Mouse (Mus musculus) monocyte, adult 2 months (primary cell): Measurements from ENCODE around the gene Txk.
A peak's percentile ranks its signal among the peaks of the same experiment; 100 is the strongest.

Source experiments
- DNase-seq, 2 experiments: peaks; one replicate each; pipeline ENCODE4 v3.0.0; 2022; ENCODE audit warnings: low spot score in 2 of 2, low read depth in 1 of 2

Txk gene

DNA sequence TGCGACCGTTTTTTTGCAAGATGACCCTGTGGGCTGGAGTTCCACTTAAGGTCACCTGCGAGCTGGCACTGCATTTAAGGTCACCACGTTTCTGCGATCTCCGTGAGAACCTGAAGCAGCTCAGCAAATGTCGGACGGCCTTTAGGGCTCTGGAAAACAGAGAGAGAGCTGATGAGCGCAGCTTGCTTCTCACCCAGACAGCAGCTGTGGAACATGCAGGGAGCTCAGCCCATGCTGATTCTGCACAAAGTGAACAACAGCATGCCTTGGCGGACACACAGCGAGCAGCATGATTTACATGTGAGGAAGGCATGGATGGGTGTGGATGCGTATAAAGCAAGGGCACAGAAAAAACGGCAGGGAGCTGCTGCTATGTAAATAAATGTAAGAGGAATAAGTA is 56.1 kb downstream of the Txk start:
- no peak for DNase-seq

DNA sequence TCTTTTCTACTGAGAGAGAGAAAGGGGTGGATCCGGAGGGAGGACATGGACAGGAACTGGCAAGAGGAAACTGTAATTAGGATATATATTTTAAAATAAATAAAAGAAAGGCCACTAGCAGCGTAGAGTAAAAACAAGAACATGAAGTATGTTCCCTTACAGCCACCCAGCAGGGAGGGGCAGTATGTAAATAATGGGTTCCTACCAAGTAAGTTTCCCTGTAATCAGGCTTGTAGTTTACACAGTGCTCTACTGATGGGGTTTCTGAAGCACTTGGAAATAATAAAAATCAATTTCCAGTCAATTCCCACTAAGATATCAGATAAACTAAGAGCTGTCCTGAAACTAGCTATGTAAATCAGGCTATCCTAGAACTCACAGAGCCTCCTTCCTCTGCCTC is 57.9 kb downstream of the Txk start:
- no peak for DNase-seq

DNA sequence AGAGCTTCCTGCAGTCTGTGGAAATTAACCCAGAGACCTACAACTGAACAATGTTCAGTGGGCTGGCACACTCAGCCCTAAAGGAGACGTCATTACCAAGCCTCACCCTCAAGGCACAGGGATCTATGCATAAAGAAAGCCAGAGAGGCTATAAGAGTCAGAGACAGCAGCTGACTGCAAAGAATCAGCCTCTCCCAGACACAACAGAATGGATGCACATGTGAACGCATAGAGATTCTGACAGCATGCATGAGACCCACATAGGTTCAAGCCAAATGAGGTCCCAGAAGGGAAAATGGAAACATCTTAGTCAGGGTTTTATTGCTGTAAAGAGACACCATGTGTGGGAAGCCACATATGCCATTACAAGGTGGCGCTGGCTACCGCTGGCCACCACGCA is 62.1 kb downstream of the Txk start:
- DNase-seq, result no peak

DNA sequence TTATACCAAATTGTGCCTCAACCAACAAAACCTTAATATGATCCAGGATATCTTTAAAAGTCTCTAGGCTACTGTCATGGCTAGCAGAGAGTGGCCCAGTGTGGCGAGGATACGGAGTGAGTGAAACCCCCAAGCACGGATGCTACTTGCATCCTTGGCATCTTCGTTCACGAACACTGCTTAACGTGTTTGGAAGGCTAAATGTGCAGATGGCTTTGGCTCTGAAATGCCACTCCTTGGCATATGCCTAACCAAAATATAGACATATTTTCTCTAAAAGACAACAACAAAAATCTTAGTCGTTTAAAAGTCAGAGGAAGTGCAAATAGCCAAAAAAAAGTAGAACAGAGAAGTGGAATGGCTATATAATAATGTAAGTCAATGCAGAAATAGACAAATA is 63.0 kb downstream of the Txk start:
- no peak for DNase-seq

DNA sequence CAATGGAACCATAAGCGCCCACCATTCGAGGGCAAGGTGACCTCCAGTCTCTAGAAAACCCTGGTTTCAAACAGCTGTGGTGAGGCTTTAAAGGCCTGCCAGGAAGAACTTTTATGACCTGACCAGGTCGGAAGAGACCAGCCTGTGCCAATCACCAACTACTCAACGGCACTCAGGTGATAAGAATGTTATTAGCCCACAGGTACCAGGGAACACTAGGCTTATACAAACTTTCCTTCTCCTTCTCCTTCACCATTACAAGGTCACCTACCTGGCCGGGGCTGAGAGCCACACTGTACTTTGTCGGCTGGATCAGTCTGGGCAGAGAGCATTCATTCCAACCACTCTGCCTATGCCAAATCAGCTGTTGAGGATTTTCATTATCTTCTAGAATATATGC is 71.1 kb downstream of the Txk start:
- DNase-seq, result no peak

DNA sequence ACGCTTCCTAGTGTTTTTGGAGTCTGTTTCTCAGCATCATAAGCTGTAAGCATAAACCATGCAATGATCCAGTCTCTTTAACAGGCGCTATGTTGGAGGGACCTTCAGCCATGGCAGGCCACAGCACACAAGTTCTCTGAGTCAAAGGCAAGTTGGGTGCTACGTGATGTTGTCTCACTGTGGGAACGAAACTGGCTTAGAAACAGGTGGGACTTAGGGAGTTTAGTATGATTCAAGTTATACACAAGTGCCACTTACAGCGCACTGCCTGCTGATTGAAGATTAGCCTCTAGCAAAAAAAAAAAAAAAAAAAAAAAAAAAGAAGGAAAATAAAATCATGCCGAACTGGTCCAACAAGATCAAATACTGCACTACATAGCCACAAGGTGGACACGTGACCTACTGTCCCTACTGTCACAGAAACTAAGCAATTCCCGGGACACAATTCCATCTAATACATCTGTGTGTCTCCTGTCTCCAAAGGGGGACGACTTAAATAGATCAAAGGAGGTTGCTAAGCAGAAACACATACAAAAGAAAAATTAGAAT is 77.5 kb downstream of the Txk start:
- DNase-seq, result no peak

DNA sequence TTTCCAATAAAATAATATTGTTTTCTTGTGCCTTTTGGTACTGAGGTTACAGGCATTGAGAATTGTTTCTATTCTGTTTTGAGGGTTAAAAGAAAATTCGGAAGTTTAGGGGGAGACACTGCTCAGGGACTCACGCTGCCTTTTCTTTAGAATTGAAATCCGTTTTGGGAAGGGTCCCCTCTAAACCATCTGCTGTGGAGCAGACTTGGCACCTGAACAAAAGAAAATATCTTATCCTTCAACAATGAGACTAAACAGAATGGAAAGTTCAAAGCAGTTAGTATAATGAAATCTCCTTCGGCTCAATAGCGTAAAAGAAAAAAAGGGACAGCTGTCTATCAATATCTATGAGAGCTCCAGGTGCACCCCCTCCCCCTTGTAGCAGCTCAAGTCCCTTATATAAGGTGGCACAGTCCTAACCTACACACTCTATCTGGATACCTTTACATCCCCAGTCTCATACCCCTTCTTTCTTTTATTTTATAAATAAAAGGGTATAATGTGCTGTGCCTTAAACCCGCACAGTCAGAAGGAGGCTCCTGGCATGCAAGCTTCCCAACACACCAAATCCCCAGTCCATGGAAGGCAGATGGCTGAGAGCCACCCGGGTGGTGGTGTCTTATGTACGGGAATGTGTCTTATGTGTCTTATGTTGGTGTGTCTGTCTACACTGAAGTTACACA is 81.4 kb downstream of the Txk start:
- no peak for DNase-seq

DNA sequence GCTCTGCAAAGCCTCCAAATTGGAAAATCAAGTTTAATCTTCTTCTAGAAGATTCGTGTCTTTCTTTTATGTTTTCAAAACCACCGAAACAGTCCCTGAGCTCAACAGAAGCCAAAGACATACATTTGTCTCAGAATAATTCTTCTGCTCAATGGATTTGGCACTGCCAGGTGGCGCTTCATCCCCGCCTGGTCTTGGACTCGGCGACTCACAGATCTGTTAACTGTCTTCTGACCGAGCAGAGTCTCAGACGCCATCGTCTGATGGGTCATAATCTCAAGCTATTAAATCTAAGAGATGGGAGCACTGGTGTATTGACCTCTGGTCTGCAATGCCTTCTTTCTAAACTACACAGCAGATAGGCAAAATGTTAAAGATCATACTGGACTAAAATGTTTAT is 84.2 kb downstream of the Txk start:
- no peak for DNase-seq

DNA sequence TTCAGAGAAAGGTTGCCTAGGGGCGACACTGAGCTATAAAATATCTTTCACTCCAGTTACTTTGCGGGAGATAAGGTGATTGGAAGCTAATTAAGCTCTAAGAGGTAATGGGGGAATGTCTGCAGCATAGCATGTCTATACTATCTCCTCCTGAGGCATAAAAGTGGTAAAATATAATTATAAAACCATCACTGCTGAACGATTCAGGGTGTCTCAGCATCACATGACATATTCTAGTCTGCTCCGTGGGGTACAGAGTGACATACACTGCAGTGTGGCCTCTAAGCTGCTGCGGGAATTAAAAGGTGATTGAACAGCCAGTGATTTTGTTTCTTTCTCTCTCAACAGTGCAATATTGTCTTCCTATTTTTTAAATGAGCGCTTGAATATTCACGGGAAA is 86.1 kb downstream of the Txk start:
- no peak for DNase-seq

DNA sequence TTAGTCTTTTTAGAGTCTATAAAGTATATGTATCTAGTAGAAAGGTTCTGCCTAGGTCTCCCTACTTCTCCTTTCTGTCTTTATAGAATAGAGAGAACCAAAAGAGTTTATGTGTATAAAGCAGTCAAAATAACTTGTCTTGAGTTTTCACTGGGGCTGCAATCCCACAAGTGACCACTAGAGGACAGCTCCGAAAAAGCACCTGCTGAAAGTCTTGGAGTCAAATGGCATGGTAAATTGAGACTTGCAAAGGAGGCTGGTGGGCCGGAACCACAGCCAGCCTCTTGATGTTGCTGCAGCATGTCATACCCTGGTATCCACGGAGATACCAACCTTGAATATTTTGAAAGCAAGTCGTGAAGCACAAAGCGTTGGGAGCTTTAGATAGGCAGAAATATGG is 87.3 kb downstream of the Txk start:
- peak in 1 of 2 experiments; percentile 22 for DNase-seq

DNA sequence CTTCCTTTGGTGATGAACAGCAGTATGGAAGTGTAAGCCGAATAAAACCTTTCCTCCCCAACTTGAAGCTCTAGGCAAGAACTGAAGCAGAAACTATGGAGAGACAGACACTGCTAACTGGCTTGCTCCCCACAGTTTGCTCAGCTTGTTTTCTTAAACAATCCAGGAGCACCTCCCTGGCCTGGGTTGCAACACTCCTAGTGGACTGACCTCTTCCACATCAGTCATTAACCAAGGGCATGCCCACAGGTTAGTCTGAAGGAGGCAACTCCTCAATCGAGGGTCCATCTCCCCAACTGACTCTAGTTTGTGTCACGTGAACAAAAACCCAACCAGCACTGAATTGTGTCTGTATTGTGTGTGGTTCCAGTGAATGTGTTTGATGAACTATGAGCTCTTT is 87.7 kb downstream of the Txk start:
- no peak for DNase-seq

DNA sequence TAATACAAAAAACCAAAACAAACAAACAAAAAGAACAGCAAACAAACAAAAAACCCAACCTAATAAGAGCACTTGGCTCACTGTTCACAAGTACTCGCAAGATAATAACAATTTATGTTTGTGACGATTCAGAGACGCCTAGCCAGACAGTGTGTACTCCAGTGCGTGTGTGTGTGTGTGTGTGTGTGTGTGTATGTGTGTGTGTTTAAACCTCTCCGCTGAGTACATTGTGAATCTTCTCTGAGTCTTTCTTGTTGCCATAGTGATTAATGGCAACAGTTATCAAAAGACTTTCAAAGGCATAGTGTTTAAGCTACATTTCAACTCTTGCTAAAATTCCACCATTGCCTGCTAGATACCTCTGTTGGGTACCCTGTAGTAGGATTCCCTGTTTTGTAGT is 88.5 kb downstream of the Txk start:
- DNase-seq, result no peak

DNA sequence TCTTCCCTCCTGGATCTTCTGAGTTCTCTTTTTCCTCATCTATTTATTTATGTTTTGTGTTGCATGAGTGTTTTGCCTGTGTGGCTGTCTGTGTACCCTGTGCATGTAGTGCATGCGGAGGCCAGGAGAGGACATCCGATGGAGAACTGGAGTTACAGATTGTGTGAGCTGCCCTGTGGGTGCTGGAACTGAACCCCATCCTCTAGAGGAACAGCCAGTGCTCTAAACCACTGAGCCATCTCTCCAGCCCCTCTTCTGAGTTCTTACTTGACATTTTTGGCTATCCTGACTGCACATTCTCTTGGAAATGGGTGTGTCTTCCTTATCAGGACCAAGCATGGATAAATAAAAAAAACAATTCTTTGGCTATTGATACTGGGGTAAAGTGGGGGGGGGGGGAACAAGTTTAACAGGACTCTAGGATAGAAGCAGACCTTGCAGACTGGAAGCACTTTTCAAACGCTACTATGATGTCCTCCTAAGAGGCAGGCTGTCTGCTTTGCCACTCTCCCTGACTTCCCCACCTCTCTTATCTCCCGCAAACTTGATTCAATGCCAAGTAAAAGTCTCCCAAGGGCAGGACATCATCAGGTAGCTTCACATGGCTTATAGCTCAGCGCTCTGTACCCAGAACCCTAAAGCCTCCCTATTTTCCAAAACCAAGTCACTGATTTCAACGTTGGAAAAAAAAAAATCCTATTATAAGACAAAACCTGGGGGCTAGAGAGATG is 91.4 kb downstream of the Txk start:
- no peak for DNase-seq

DNA sequence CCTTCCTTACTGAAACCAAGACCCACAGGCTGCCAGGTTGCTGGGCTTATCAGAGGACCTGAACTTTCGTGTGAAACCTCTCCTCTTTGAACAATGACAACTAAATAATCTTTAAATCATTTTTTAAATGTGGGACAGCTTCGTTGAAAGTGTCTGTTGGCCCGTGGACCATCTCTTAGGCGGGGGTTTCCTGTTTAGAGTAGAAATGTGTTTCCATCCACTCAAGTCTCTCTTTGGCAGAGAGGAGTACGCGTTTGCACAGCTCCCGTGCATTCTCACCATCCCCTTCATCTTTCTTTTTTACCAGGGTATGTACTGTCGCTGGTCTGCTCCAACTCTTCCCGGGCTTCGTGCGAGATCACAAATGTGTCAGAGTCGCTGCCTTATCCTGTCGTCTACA is 94.2 kb downstream of the Txk start:
- DNase-seq, result no peak

DNA sequence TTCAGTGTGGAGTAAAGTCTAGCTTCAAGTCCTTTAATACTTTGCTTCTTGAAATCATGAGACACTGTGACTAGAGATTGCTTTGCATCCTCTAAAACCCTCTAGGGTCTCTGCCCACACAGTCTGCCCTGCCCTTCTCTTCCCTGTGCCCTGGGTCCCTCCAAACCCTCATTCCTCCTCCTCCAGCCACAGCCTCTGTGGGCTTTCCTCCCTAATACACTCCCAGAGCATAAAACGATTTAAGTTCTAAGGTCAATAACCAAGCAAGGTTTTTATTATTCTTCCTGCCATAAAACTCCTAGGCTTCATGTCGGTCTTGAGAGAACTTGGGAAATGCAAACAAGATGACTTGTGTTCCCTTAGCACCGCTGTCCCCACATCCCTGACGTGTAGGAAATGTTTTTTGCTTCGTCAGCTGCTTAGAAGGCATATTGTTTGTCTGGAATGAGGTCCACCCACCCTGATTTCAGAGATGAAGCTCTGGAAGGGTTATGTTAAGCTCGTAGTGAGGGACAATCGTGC is 96.2 kb downstream of the Txk start:
- DNase-seq, result no peak

DNA sequence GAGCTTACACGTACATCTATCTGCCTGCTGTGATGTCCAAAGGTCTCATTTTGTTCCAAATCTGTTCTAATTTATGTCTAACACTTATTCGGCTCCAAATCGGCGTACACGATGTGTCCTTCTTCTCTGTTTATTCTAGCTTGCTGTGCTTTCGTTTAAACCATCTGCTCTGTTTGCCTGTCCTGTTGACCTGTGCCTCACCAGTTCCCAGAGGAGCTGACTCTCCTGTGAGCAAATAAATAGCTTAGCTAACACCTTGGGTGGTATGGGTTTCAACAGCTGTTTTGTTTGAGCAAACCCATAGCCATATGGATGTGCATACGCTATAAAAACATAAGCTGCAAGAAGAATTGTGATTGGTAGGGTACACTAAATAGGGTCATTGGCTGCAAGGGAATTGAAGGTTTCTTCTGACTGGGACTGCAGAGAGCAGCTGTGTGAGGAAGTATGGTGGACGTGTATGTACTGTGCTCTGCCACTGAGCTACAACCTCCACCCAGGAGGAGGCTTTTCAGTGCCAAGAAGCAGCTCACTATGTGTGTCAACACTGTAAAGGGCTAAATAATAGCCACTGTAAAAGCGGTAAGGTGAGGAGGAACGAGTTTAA is 99.4 kb downstream of the Txk start:
- DNase-seq, result no peak

DNA sequence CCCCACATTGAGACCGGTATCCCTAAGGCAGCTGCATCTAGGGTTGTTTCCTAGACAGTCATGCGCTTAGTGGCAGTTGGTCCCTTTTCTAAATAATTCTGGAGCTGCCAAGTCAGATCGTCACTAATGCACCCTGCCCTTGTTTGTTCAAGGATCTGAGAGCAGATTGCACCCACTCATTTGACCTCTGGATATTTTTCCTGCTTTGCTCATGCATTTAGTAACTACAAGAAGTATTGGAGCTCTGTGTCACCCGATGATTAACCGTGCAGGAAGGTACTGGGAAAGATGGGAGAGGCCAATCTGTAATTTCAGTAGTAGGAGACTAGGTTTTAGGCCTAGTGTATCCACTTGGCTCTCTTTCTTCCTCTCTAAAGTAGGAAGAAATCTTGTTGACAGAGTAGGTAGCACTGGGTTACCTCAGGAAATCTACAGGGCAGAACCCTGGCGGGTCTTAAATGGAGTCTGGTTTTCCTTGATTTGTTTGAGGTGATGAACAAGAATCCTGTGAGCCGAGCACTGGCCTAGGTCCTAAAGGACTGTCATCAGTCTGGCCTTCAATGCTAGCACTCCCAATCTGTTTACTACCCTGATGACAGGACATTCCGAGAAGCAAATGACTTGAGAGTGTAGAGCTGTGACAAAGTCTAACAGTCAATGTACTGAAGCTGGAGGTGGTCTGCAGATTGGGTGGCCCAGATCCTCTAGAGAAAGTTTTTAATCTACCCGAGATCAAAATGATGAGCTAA is 103.4 kb downstream of the Txk start:
- DNase-seq, result no peak

DNA sequence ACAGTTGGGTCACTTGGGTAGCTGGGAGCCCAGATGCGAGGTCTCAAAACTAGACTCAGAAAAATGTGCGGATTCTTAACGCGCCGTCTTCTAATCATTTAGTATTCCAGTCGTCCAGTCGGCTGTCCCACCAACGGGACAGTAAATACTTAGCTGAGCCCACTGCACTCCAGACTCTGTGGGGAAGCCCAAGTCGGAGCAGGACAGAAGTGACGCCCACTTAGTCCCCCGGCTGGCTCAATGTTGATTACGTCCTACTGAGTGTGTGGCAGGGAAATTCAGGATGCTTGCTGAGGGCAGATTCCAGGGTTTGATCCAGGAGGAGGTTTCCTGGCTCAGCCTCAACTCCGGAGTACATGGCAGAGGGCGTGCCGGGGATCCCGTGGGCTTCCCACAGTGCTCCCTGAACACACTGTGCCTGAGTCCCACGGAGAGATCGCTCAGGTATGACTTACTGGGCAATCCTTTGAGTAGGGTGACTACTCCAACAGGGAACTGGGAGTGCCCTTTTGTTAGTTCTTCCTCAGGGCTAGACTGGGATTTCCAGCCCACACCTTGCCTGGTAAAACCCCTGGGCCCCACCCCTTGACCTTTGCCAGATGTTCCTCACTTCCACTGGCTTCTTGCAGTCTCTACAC is 104.5 kb downstream of the Txk start:
- no peak for DNase-seq

DNA sequence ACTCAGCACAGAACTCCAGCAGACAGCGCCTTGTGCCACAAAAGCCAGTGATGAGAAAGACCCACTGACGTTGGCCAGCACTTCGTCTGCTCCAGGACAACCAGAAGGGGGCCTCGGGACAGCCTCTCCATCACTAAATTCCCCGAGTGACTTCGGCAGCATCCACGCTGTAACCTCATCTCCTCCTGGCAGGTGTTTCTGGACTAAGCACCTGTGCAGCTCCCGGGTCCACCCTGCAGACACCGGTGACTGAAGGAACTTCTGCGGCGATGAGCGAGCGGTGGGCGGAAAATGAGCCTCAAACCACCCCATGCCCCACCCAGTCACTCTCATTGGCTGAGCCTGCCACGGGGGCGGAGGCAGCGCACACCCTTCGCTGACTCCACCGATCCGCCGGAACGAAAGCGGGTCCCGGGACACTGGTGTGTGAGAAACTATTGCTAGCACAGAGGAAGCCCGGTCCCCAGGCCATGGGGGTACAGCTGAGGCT is 105.1 kb downstream of the Txk start, which contains the start of gene Nipal1:
Nipal1 (plus strand) TSS at position 378 of the 490 bp plus-strand sequence.
- no peak for DNase-seq

DNA sequence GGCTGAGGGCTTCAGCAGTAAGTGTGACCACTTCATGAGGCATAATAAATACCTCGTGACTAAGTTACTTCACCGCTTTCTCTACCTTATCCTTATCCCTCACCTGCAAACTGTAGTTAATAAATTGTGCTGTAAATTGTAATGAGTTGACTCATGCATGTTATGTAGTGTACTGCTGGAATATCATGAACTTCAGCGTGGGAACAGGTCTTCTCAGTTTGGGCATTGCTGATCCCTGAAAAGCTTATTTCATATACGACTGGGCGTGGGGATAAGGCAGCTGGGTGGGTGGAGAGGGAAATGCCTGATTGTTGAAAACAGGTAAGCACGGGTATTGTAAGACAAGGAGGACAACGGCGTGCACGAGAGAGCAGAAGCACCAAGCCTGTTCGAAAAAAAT is 105.6 kb downstream of the Txk start:
- DNase-seq, result no peak

DNA sequence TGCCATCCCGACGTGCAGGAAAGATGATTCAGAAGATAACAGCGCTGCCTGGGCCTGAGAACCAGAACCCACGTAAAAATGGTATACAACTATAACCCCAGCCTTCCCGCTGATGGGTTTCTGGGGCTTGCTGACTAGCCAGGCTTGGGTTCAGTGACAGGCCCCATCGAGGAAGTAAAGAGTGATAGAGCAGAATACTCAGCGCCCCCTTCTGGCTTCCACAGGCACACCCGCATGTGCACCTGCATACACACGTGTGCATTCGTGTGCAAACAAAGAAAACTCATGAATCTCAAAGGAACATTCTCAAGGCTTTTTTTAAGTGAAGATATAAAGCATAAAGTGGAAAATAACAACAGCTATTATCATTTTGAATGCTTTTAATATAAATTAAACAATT is 106.4 kb downstream of the Txk start:
- no peak for DNase-seq
